Mouse (Mus musculus) megakaryocyte, embryonic 14.5 days (primary cell): ENCODE measurements around the gene Ddx52.

Experiments used
- FLI1 ChIP-seq: IDR thresholded peaks from 2 replicates; pipeline ENCODE4 v1.6.1; 2012; ENCODE audit warnings: low read length, inconsistent platforms, mixed read lengths
- GATA1 ChIP-seq: IDR thresholded peaks from 3 replicates; pipeline ENCODE4 v1.6.1; 2012; ENCODE audit warnings: mixed read lengths, low read length, inconsistent platforms, borderline replicate concordance

DNA sequence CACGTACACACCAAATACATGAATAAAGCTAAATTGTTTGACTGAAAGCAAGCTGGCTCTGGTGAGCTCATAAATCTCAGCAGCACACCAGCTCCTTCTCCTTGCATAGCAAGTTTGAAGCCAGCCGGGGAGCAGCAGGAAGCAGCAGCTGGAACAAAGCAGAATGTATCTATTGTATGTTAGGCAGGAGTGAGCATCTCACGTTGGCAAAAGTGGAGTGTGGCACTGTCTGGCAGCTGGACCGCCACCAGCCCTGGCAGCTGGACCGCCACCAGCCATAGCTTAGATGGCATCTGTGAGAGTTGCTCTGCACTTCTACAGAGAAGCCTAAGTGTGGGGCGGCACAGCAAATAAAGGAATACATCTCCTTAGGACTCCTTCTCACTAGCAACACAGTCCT, 62.1 kb downstream of the Ddx52 start:
- TF ChIP-seq GATA1 (no peak), FLI1 (no peak)
